Mouse (Mus musculus) liver, postnatal 0 days (tissue): ENCODE measurements at regions not wholly inside any gene's neighbourhood (a gene's known extent, or its start where the extent isn't known, plus 50 kb on each side); places are given as distances from the start of the nearest gene placed in this dataset.

Experiments
- ATAC-seq: fragments of 200-750 bp; cut with Nextera tagmentation; 2 replicates; pipeline ENCODE4 v1.8.0; 2017; ENCODE audit warnings: mild to moderate bottlenecking, moderate library complexity
- DNase-seq: peaks from one replicate; pipeline ENCODE4 v3.0.0-alpha.2; 2016
- H3K27ac ChIP-seq: fragments of 300-500 bp; sonication (generic); 2 replicates; pipeline ENCODE4 v1.5.1; 2014; ENCODE audit warnings: antibody characterized with exemption, moderate library complexity, mild to moderate bottlenecking, low read depth
- H3K27me3 ChIP-seq: fragments of 300-500 bp; sonication (generic); 2 replicates; pipeline ENCODE4 v1.6.1; 2014; ENCODE audit warnings: low read length, control low read depth, mixed read lengths; ENCODE audit not compliant: insufficient read depth
- H3K36me3 ChIP-seq: fragments of 300-500 bp; sonication (generic); replicated peaks from 2 replicates; pipeline ENCODE4 v1.6.1; 2014; ENCODE audit warnings: mild to moderate bottlenecking, control low read depth, low read length, moderate library complexity, mixed read lengths; ENCODE audit not compliant: insufficient read depth
- H3K4me1 ChIP-seq: fragments of 300-500 bp; sonication (generic); 2 replicates; pipeline ENCODE4 v1.6.1; 2014; ENCODE audit warnings: antibody characterized with exemption, mild to moderate bottlenecking, control low read depth; ENCODE audit not compliant: insufficient read depth
- H3K4me2 ChIP-seq: fragments of 300-500 bp; sonication (generic); 2 replicates; pipeline ENCODE4 v1.6.1; 2014; ENCODE audit warnings: low read depth, mild to moderate bottlenecking, low read length, moderate library complexity, mixed read lengths
- H3K4me3 ChIP-seq: fragments of 300-500 bp; sonication (generic); 2 replicates; pipeline ENCODE4 v1.5.1; 2014; ENCODE audit warnings: low read depth, low read length
- H3K9ac ChIP-seq: fragments of 300-500 bp; sonication (generic); replicated peaks from 2 replicates; pipeline ENCODE4 v1.6.1; 2014; ENCODE audit warnings: mild to moderate bottlenecking, moderate library complexity
- H3K9me3 ChIP-seq: fragments of 300-500 bp; sonication (generic); 2 replicates; pipeline ENCODE4 v1.6.1; 2016; ENCODE audit warnings: mild to moderate bottlenecking, control low read depth, low read length, mixed read lengths
- CTCF ChIP-seq: sonication (generic); IDR thresholded peaks from 2 replicates; pipeline ENCODE4 v1.5.1; 2016; ENCODE audit warnings: antibody characterized with exemption, low read depth
- EP300 ChIP-seq: IDR thresholded peaks from 2 replicates; pipeline ENCODE4 v1.6.1; 2016; ENCODE audit warnings: antibody characterized with exemption, low read depth, mild to moderate bottlenecking
- WGBS: fragments of 180-500 bp; shearing (Covaris S2); extraction: QIAGEN DNeasy Blood & Tissue Kit; methylation state at CpG from one replicate; pipeline ENCODE4 v1.1.7; 2014; ENCODE audit not compliant: insufficient replicate concordance; 5-methylcytosine and 5-hydroxymethylcytosine counted together

GRCm38 (mm10) chr3:46970744-46971143 is 522.7 kb upstream of the Pabpc4l start:
- DNase-seq: no peak
- Histone ChIP-seq H3K27ac (no peak overlapping the region), H3K36me3 (no peaks in the 10 kb centered on the region), H3K4me1 (no peaks in the 10 kb centered on the region), H3K4me2 (no peak overlapping the region), H3K9ac (no peak overlapping the region), H3K4me3 (no peak overlapping the region), H3K9me3 (no peaks in the 10 kb centered on the region), H3K27me3 (no peaks in the 10 kb centered on the region)
- ATAC-seq: no peak
- TF ChIP-seq EP300: no peak
- no peak for TF ChIP-seq CTCF
- 79% methylated on average over 4 of the region's 4 CpGs for WGBS

GRCm38 (mm10) chr3:46970000-46970399 is 522.0 kb upstream of the Pabpc4l start:
- no peak for DNase-seq
- H3K36me3 ChIP-seq: no peaks in the 10 kb centered on the region
- H3K9me3 ChIP-seq: no peaks in the 10 kb centered on the region
- no peak overlapping the region for H3K4me3 ChIP-seq
- no peaks in the 10 kb centered on the region for H3K27me3 ChIP-seq
- H3K27ac ChIP-seq: no peak overlapping the region
- H3K4me2 ChIP-seq: no peak overlapping the region
- ATAC-seq: no peak
- TF ChIP-seq CTCF (no peak), EP300 (no peak)
- H3K4me1 ChIP-seq: no peaks in the 10 kb centered on the region
- H3K9ac ChIP-seq: no peak overlapping the region
- WGBS: 81% methylated on average over 1 of the region's 1 CpGs

- Histone ChIP-seq H3K9me3 (no peaks in the 10 kb centered on the region; the same call in 1 of the 2 replicates), H3K4me2 (no peak overlapping the region), H3K27ac (no peak overlapping the region), H3K27me3 (no peaks in the 10 kb centered on the region), H3K36me3 (no peaks in the 10 kb centered on the region), H3K4me1 (no peaks in the 10 kb centered on the region), H3K4me3 (no peak overlapping the region), H3K9ac (no peak overlapping the region)
- WGBS: 46% methylated on average over 2 of the region's 2 CpGs
- TF ChIP-seq CTCF (no peak), EP300 (no peak)
- no peak for ATAC-seq
- no peak for DNase-seq
Measured at GRCm38 (mm10) chr3:46951391-46951790, 503.4 kb upstream of the Pabpc4l start.

GRCm38 (mm10) chr3:46937751-46938150 is 489.7 kb upstream of the Pabpc4l start:
- no peak overlapping the region for H3K4me3 ChIP-seq
- H3K36me3 ChIP-seq: no peaks in the 10 kb centered on the region
- no peaks in the 10 kb centered on the region for H3K4me1 ChIP-seq
- no peak overlapping the region for H3K27ac ChIP-seq
- TF ChIP-seq CTCF (no peak), EP300 (no peak)
- H3K9ac ChIP-seq: no peak overlapping the region
- no peak overlapping the region for H3K4me2 ChIP-seq
- ATAC-seq (no peak), DNase-seq (no peak)
- no peaks in the 10 kb centered on the region for H3K27me3 ChIP-seq
- WGBS: 70% methylated on average over 1 of the region's 1 CpGs
- no peaks in the 10 kb centered on the region; the same call in 1 of the 2 replicates for H3K9me3 ChIP-seq

GRCm38 (mm10) chr3:46891057-46891736 is 443.2 kb upstream of the Pabpc4l start:
- Histone ChIP-seq H3K4me3 (no peak overlapping the region), H3K27me3 (no peaks in the 10 kb centered on the region), H3K27ac (peak overlapping the region; percentile 16; the same call in 1 of the 2 replicates), H3K4me2 (no peak overlapping the region), H3K4me1 (no peaks in the 10 kb centered on the region), H3K36me3 (no peaks in the 10 kb centered on the region), H3K9ac (no peak overlapping the region), H3K9me3 (no peaks in the 10 kb centered on the region)
- WGBS: 59% methylated on average over 6 of the region's 6 CpGs
- ATAC-seq (peak; percentile 78), DNase-seq (no peak)
- no peak for TF ChIP-seq CTCF
- TF ChIP-seq EP300: no peak

- ATAC-seq: no peak
- DNase-seq: no peak
- H3K9ac ChIP-seq: no peak overlapping the region
- 87% methylated on average over 1 of the region's 1 CpGs for WGBS
- H3K27me3 ChIP-seq: no peaks in the 10 kb centered on the region
- no peak overlapping the region for H3K4me2 ChIP-seq
- H3K4me1 ChIP-seq: no peaks in the 10 kb centered on the region
- no peaks in the 10 kb centered on the region for H3K36me3 ChIP-seq
- no peak overlapping the region for H3K27ac ChIP-seq
- no peak for TF ChIP-seq CTCF
- TF ChIP-seq EP300: no peak
- H3K9me3 ChIP-seq: no peaks in the 10 kb centered on the region
- H3K4me3 ChIP-seq: no peak overlapping the region
Measured at GRCm38 (mm10) chr3:46875848-46876247, 427.8 kb upstream of the Pabpc4l start.
